Mouse (Mus musculus) ovary, adult 18-20 months (tissue): ENCODE results near the gene Ap4s1.

Experiments
- DNase-seq: peaks from one replicate; pipeline ENCODE4 v3.0.0; 2022; ENCODE audit warnings: low spot score, mixed read lengths

Gene Ap4s1

GRCm38 (mm10) chr12:51703859-51704258 is 13.0 kb downstream of the Ap4s1 start:
- DNase-seq, result no peak

- DNase-seq, result no peak
These were observed 13.7 kb downstream of the Ap4s1 start for GRCm38 (mm10) chr12:51704572-51704971.

GRCm38 (mm10) chr12:51705778-51706177 is 14.9 kb downstream of the Ap4s1 start:
- DNase-seq, result no peak

GRCm38 (mm10) chr12:51706673-51707235 is 15.9 kb downstream of the Ap4s1 start:
- no peak for DNase-seq

- DNase-seq, result no peak
These were observed 18.3 kb downstream of the Ap4s1 start for GRCm38 (mm10) chr12:51708941-51709686.

- no peak for DNase-seq
These were observed 18.9 kb downstream of the Ap4s1 start for GRCm38 (mm10) chr12:51709741-51710140.

GRCm38 (mm10) chr12:51710154-51710553 is 19.3 kb downstream of the Ap4s1 start:
- no peak for DNase-seq

- DNase-seq, result no peak
These were observed 21.9 kb downstream of the Ap4s1 start for GRCm38 (mm10) chr12:51712685-51713084.

GRCm38 (mm10) chr12:51718617-51719016 is 27.8 kb downstream of the Ap4s1 start:
- DNase-seq, result no peak

- DNase-seq, result no peak
These were observed 31.0 kb downstream of the Ap4s1 start for GRCm38 (mm10) chr12:51721836-51722235.

GRCm38 (mm10) chr12:51729058-51729457 is 38.2 kb downstream of the Ap4s1 start:
- DNase-seq, result no peak

GRCm38 (mm10) chr12:51729827-51730226 is 39.0 kb downstream of the Ap4s1 start:
- DNase-seq, result no peak

GRCm38 (mm10) chr12:51734605-51735211 is 43.9 kb downstream of the Ap4s1 start:
- no peak for DNase-seq

GRCm38 (mm10) chr12:51735840-51736271 is 45.0 kb downstream of the Ap4s1 start:
- peak; percentile 60 for DNase-seq

GRCm38 (mm10) chr12:51736381-51736780 is 45.5 kb downstream of the Ap4s1 start:
- no peak for DNase-seq

GRCm38 (mm10) chr12:51736807-51737206 is 46.0 kb downstream of the Ap4s1 start:
- DNase-seq, result no peak

- DNase-seq, result no peak
These were observed 50.9 kb downstream of the Ap4s1 start for GRCm38 (mm10) chr12:51741690-51742089.

GRCm38 (mm10) chr12:51744957-51745356 is 54.1 kb downstream of the Ap4s1 start:
- DNase-seq, result no peak

- DNase-seq, result no peak
These were observed 56.5 kb downstream of the Ap4s1 start for GRCm38 (mm10) chr12:51747348-51747747.

GRCm38 (mm10) chr12:51755938-51756598 is 65.2 kb downstream of the Ap4s1 start:
- no peak for DNase-seq

GRCm38 (mm10) chr12:51756599-51756961 is 65.7 kb downstream of the Ap4s1 start:
- DNase-seq, result no peak

- DNase-seq, result no peak
These were observed 68.5 kb downstream of the Ap4s1 start for GRCm38 (mm10) chr12:51759374-51759773.

- no peak for DNase-seq
These were observed 76.6 kb downstream of the Ap4s1 start for GRCm38 (mm10) chr12:51767454-51767853.
